Mouse (Mus musculus) ES-E14 (cell line): ENCODE measurements around the gene Trpm3.

Source experiments
- CHD2 ChIP-seq: IDR thresholded peaks from 2 replicates; pipeline ENCODE4 v1.6.1; 2014; ENCODE audit warnings: mild to moderate bottlenecking, low read depth, low read length, inconsistent platforms
- HCFC1 ChIP-seq: IDR thresholded peaks from 2 replicates; pipeline ENCODE4 v1.6.1; 2012; ENCODE audit warnings: low read length, inconsistent platforms, borderline replicate concordance; ENCODE audit not compliant: insufficient read depth
- MAFK ChIP-seq: IDR thresholded peaks from 2 replicates; pipeline ENCODE4 v1.6.1; 2014; ENCODE audit warnings: mild to moderate bottlenecking, low read depth, low read length, inconsistent platforms; ENCODE audit not compliant: insufficient read depth
- ZNF384 ChIP-seq: IDR thresholded peaks from 2 replicates; pipeline ENCODE4 v1.6.1; 2012; ENCODE audit warnings: low read depth, low read length, inconsistent platforms

GRCm38 (mm10) chr19:22462043-22462442, 323.2 kb downstream of the Trpm3 start:
- TF ChIP-seq MAFK (no peak), CHD2 (no peak), HCFC1 (no peak), ZNF384 (no peak)
